Mouse (Mus musculus): ENCODE results near the gene Srsf3.
"Not testable (repeated sequence)": the region's sequence is repeated elsewhere in the genome, so short reads cannot be mapped to it uniquely, and the experiment has no call there.

DNA sequence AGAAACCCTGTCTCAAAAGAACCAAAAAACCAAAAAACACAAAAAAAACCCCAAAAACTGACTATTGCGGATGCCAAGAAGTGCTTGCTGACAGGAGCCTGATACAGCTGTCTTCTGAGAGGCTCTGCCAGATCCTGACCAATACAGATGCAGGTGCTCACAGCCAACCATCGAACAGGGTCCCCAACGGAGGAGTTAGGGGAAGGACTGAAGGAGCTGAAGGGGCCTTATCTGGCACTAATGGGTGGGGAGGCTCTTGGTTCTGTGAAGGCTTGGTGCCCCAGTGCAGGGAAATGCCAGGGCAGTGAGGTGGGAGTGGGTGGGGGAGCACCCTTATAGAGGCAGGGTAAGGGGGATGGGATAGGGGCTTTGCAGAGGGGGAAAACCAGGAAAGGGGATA, 35.0 kb downstream of the Srsf3 start:
- not testable (repeated sequence) for TF ChIP-seq NELFE (IDR thresholded peaks at IDR 0.05; ENCODE audit: low read depth, low read length); TCF12 (IDR thresholded peaks at IDR 0.05; ENCODE audit: low read depth, low read length); EP300 (IDR thresholded peaks at IDR 0.05; ENCODE audit: low read length); POLR2A (IDR thresholded peaks at IDR 0.05; ENCODE audit: low read depth, low read length); ZMIZ1 (IDR thresholded peaks at IDR 0.05; ENCODE audit: low read depth, low read length); ZNF384 (IDR thresholded peaks at IDR 0.05; ENCODE audit: low read depth, low read length)
